Mouse (Mus musculus): ENCODE measurements at regions not wholly inside any gene's neighbourhood (a gene's known extent, or its start where the extent isn't known, plus 50 kb on each side); places are given as distances from the start of the nearest gene placed in this dataset.

DNA sequence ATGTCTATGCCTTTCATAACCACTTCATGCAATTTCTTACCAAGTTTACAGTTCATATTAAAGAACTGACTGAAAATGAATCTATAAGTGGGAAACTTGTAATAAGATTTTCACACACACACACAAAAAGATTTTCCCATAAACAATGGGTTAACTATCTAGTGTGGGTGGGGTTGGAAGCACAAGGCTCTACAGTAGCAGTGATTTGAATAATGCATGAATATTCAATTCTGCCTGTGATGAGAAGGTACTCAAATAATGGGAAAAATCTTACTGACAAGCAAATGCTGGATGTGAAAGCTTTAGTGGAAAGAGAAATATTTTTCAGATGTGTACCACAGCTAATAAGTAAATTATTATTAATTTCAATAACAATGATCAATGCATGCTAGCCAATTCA is 224.3 kb downstream of the Cetn3 start:
- TF ChIP-seq FLI1 (IDR thresholded peaks at IDR 0.05; ENCODE audit: low read length) (no peak), GATA1 (IDR thresholded peaks at IDR 0.05; ENCODE audit: borderline replicate concordance, low read length) (no peak)
